Mouse (Mus musculus) intestine, embryonic 14.5 days (tissue): ENCODE results near the gene Unkl. TPM values are rescaled to one million over a fixed set of nuclear protein-coding genes. Genes with fewer than 3 reads are reported as not detected.
A peak's percentile ranks its signal among the peaks of the same experiment; 100 is the strongest.

Source experiments
- ATAC-seq: fragments of 200-750 bp; cut with Nextera tagmentation; replicated peaks from 2 replicates; pipeline ENCODE4 v1.8.0; 2017; ENCODE audit warnings: low read depth, moderate number of reproducible peaks, moderate TSS enrichment, moderate library complexity; ENCODE audit not compliant: low FRiP score, low TSS enrichment
- DNase-seq: peaks from one replicate; pipeline ENCODE4 v3.0.0-alpha.2; 2018; ENCODE audit warnings: low spot score
- H3K27ac ChIP-seq: fragments of 300-500 bp; sonication (generic); 2 replicates; pipeline ENCODE4 v1.5.1; 2014; ENCODE audit warnings: low read depth, mild to moderate bottlenecking, control low read depth
- H3K27me3 ChIP-seq: fragments of 300-500 bp; sonication (generic); replicated peaks from 2 replicates; pipeline ENCODE4 v1.6.1; 2014; ENCODE audit warnings: low read length, control low read depth; ENCODE audit not compliant: control insufficient read depth, insufficient read depth
- H3K36me3 ChIP-seq: fragments of 300-500 bp; sonication (generic); 2 replicates; pipeline ENCODE4 v1.6.1; 2014; ENCODE audit warnings: low read length, control low read depth; ENCODE audit not compliant: control insufficient read depth, insufficient read depth
- H3K4me1 ChIP-seq: fragments of 300-500 bp; sonication (generic); replicated peaks from 2 replicates; pipeline ENCODE4 v1.6.1; 2014; ENCODE audit warnings: low read length, control low read depth, mixed read lengths; ENCODE audit not compliant: control insufficient read depth, insufficient read depth
- H3K4me2 ChIP-seq: fragments of 300-500 bp; sonication (generic); 2 replicates; pipeline ENCODE4 v1.6.1; 2014; ENCODE audit warnings: low read length
- H3K4me3 ChIP-seq: fragments of 300-500 bp; sonication (generic); 2 replicates; pipeline ENCODE4 v1.5.1; 2014; ENCODE audit warnings: low read depth, low read length, control low read depth, mixed read lengths
- H3K9ac ChIP-seq: fragments of 300-500 bp; sonication (generic); 2 replicates; pipeline ENCODE4 v1.6.1; 2014; ENCODE audit warnings: mild to moderate bottlenecking, low read length
- H3K9me3 ChIP-seq: fragments of 300-500 bp; sonication (generic); 2 replicates; pipeline ENCODE4 v1.6.1; 2016; ENCODE audit warnings: low read length, control low read depth; ENCODE audit not compliant: control insufficient read depth
- WGBS: fragments of 180-500 bp; shearing (Covaris S2); extraction: QIAGEN DNeasy Blood & Tissue Kit; methylation state at CpG from one replicate; pipeline ENCODE4 v1.1.7; 2014; 5-methylcytosine and 5-hydroxymethylcytosine counted together
- polyA plus RNA-seq: library from polyadenylated mRNA; unstranded; fragments of >200 nt; fragmentation: Nextera tagmentation; extraction: Ambion mirVana; gene quantifications from 2 replicates; pipeline ENCODE4 v1.2.1, GENCODE M21; 2014

The Unkl gene
- polyA plus RNA-seq, 1 experiment from 2014 or later: 4.8 TPM

DNA sequence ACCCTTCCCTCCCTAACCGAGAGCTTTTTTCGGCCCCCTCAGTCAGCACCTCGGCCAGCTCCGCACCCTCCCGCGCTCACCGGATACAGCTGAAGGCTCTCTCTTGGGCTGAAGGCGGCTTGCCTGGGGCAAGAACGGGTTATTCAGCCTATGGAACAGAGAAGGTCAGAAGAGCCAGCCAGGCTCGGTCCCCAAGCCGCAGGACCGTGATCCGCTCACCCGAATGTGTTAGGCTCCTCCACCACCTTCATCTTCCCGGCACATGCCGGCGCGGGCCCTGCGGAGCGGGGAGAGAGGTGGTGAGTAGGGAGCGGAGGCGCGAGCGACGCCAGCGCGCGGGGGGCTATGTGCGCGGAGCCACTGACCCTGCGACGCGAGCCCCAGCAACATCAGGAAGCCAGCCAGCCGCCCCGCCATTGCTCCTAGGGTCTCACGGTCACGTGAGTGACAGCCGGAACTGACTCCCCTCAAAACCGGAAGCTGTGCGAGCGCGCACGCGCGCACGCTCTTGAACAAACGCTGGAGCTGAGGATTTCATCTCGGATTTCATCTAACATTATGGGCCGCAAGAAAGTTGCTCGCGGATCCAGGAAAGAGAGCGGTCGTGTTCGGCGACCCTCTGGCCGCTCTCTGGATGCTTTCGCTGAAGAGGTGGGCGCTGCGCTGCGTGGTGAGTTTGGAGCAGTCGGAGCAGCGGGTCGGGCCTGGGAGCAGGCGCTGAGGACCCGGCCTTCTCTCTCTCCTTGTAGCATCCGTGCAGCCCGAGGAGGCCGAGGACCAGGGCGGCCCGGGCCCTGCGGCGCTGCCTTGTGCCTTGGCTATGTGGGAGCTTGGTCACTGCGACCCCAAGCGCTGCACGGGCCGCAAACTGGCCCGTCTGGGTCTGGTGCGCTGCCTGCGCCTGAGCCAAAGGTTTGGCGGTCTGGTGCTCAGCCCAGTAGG lies 51.8 kb downstream of the Unkl start, which contains the start of the genes Gnptg and Tsr3:
Gene Gnptg, minus strand, starts transcription at position 430 of the 942 bp plus-strand sequence.
Gene Tsr3, plus strand, starts transcription at position 476 of the 942 bp plus-strand sequence.
- peak within 1 kb of the TSS; percentile 88 for H3K9ac ChIP-seq
- peaks cover 15% of the 10 kb centered on the region for H3K4me1 ChIP-seq
- peaks cover 37% of the 10 kb centered on the region for H3K36me3 ChIP-seq
- under 1% methylated on average over 80 of the region's 80 CpGs for WGBS
- peak; percentile 91 for DNase-seq
- H3K27me3 ChIP-seq: no peaks in the 10 kb centered on the region
- ATAC-seq: peak; percentile 87
- no peaks in the 10 kb centered on the region for H3K9me3 ChIP-seq
- peak within 1 kb of the TSS; percentile 77 for H3K27ac ChIP-seq
- peak within 1 kb of the TSS; percentile 78 for H3K4me2 ChIP-seq
- peak within 1 kb of the TSS; percentile 90 for H3K4me3 ChIP-seq

DNA sequence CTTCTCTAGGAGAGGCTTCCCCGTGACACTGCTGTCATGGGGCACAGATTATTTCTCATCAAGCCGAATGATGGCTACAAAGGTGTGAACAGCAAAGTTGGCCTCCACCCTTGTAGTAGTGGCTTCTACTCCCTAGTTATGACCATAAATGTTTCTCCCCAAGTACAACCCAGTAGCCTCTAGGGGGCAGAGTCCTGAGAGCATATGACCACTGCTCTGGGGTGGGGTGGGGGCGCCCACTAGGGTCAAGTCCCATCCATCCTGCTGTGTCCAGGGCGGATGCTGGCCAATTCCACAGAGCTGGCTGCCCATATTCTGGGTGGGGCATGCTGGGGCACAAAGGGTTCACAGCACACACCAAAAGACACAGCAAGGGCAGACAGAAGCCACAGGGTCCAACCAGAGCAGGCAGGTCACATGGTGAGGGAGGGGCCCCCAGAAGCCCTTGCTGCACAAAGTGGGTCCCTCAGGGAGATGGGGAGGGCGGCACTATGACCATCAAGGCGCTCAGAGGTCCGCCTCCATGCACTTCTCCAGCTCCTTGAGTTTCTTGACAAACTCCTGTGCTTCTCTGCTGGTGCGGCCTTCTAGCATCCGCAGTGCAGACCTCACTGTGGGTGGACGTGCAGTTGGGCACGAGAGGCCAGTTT lies 55.1 kb downstream of the Unkl start:
- H3K9me3 ChIP-seq: no peaks in the 10 kb centered on the region
- no peak overlapping the region for H3K9ac ChIP-seq
- H3K4me2 ChIP-seq: no peak overlapping the region
- no peak overlapping the region for H3K27ac ChIP-seq
- no peaks in the 10 kb centered on the region for H3K27me3 ChIP-seq
- H3K4me3 ChIP-seq: no peak overlapping the region
- ATAC-seq (no peak), DNase-seq (no peak)
- peaks cover 15% of the 10 kb centered on the region for H3K4me1 ChIP-seq
- 87% methylated on average over 11 of the region's 11 CpGs for WGBS
- H3K36me3 ChIP-seq: peaks cover 28% of the 10 kb centered on the region

DNA sequence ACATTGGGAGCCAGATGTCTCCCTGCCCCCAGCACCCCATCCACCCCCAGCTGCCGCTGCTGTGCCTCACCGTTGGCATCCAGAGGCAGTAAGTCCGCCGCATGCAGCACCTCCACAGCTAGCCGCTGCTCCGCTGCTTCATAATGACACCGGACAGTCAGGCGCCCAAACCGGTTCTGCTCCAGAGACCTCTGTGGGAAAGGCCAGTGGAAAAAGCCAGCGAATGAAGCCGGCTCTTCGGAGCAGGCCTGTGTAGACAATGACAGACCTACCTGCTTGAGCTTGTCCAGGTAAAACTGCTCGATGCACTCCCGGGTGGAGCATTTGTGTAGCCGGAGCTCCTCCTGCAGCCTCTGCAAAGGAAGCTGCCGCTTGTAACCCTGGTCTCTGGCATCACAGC lies 56.0 kb downstream of the Unkl start:
- Histone ChIP-seq H3K4me1 (peaks cover 12% of the 10 kb centered on the region), H3K4me3 (no peak overlapping the region), H3K36me3 (peaks cover 28% of the 10 kb centered on the region), H3K27me3 (no peaks in the 10 kb centered on the region), H3K9ac (no peak overlapping the region), H3K9me3 (no peaks in the 10 kb centered on the region), H3K27ac (no peak overlapping the region), H3K4me2 (no peak overlapping the region)
- ATAC-seq: no peak
- no peak for DNase-seq
- WGBS: 79% methylated on average over 16 of the region's 16 CpGs

DNA sequence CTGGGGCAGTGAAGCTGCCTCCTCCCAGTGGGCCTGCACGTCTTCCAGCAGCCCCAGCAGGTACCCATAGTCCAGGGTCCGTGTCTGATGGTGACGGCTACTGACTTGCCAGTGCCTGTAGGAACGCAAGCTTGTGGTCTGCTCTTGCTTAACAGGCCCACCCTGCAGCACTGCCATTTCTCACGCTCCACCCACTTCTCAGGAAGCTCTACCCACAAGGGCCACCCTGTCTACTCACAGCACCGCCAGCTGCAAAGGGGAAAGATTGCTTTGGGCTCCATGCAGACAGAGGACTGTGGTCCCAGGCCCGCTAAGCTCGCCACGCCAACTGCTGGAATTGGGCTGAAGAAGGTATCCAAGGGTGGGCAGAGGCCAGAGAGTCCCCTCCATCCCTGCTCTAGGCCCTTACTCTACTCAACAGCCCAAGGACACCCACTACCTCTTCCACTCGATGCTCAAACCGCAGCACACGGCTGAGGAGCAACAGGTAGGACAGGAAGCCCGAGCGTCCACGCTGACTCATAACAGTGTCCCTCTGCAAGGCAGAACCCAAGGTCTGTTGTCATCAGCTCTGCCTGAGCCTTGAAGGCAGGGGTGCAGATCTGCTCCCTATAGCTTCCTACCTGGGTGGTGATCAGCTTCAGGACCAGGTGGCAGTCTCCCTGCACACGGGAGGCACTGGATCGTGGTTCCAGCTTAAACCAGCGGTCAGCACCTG lies 60.0 kb downstream of the Unkl start:
- ATAC-seq: no peak
- H3K4me1 ChIP-seq: no peaks in the 10 kb centered on the region
- no peaks in the 10 kb centered on the region for H3K9me3 ChIP-seq
- H3K27me3 ChIP-seq: no peaks in the 10 kb centered on the region
- DNase-seq: no peak
- peaks cover 15% of the 10 kb centered on the region for H3K36me3 ChIP-seq
- H3K4me3 ChIP-seq: no peak overlapping the region
- no peak overlapping the region for H3K9ac ChIP-seq
- WGBS: 80% methylated on average over 18 of the region's 18 CpGs
- no peak overlapping the region for H3K4me2 ChIP-seq
- H3K27ac ChIP-seq: no peak overlapping the region

DNA sequence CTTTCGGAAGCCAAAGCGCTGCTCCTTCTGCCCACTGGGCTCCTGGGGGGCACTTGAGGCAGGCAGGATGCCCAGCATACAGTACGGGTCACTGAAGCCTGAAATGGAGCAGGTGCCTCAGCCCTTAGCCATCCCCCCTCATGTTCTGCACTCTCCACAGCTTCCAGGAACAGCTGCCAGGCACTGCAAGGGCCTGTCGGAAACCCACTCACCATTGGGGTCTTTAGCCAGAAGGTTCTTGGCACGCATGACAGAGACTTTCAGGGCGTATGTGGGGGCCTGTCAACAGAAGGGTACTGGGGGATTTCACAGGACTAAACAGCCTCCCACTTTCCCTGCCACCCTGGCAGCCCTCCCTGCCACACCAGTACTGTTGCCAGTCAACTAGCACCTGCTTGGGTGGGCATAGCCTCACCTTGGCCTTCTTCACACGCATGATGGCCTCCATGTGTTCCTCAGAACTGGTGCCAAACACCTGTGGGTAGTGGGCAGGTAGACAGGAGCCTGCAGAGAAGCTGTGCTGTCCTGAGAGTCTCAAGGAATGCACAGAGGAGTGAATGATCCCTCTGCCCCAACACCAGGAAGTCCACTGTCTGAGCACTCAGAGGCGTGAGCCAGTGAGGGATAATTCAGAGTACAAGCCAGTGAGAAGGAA lies 62.1 kb downstream of the Unkl start:
- H3K27ac ChIP-seq: no peak overlapping the region
- H3K9ac ChIP-seq: no peak overlapping the region
- DNase-seq (no peak), ATAC-seq (no peak)
- WGBS: 82% methylated on average over 8 of the region's 8 CpGs
- H3K36me3 ChIP-seq: no peaks in the 10 kb centered on the region
- H3K27me3 ChIP-seq: peaks cover 17% of the 10 kb centered on the region
- no peak overlapping the region for H3K4me3 ChIP-seq
- no peak overlapping the region for H3K4me2 ChIP-seq
- H3K4me1 ChIP-seq: no peaks in the 10 kb centered on the region
- H3K9me3 ChIP-seq: no peaks in the 10 kb centered on the region

DNA sequence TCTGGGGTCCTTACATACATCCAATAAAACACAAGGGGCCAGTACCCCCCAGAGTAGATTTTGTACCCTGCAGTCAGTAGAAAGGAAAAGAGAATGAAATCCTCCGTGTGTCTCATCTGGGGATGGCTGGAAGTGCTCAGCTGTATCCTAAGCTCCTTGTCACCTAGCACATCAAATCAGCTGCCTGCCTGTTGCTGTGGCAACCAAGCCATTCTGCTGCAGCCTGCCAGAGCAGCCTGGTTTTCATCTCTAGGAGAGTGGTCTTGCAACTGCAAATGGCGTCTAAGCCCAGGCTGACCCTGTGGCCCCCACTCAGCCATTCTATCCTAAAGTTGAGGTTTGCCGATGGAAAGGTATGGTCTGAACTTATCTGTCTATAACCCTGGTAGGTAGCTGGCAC lies 64.4 kb downstream of the Unkl start:
- no peak overlapping the region for H3K9ac ChIP-seq
- peaks cover 11% of the 10 kb centered on the region for H3K4me1 ChIP-seq
- H3K9me3 ChIP-seq: no peaks in the 10 kb centered on the region
- ATAC-seq (no peak), DNase-seq (no peak)
- no peak overlapping the region for H3K4me2 ChIP-seq
- 32% methylated on average over 3 of the region's 3 CpGs for WGBS
- H3K36me3 ChIP-seq: no peaks in the 10 kb centered on the region
- H3K27ac ChIP-seq: no peak overlapping the region
- H3K4me3 ChIP-seq: no peak overlapping the region
- peaks cover 27% of the 10 kb centered on the region for H3K27me3 ChIP-seq

DNA sequence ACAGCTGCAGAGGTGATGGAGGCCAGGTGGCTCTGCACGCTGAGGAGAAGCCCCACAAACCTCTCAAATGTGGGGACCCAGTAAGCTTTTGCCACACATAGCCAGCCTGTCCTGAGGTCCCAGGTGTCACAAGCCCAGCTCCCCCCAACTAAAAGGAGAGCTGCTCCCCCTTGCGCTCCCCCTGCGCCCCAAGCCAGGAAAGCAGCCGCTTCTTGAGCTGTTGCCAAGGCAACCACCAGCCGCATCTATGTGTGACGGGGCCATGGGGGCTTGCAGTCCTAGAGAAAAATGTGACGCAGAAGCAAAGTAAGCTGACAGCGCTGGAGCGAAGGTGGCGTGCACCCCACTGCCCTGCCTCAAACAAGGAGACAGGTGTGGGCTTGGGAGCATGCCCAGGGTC lies 65.6 kb downstream of the Unkl start:
- no peaks in the 10 kb centered on the region for H3K9me3 ChIP-seq
- H3K9ac ChIP-seq: no peak overlapping the region
- WGBS: 28% methylated on average over 10 of the region's 10 CpGs
- no peak overlapping the region for H3K4me3 ChIP-seq
- peaks cover 17% of the 10 kb centered on the region for H3K4me1 ChIP-seq
- no peaks in the 10 kb centered on the region for H3K36me3 ChIP-seq
- ATAC-seq (no peak), DNase-seq (no peak)
- H3K27me3 ChIP-seq: peaks cover 27% of the 10 kb centered on the region
- H3K27ac ChIP-seq: no peak overlapping the region
- no peak overlapping the region for H3K4me2 ChIP-seq

DNA sequence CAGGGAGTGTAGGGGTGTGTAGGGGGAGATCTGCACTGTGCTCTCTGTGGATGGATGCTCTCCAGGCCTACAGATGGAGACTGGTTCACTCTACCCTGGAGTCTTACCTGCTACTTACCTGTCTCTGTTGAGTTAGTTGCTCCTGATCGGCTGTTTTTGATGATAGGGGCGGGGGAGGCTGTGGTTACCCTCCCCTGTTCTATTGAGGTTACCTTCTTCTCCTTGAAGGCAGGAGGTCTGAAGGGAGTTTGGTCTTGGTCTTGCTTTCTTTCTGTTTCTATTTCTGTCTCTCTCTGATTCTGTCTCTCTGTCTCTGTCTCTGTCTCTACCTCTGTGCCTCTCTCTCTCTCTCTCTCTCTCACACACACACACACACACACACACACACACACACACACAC lies 66.9 kb downstream of the Unkl start:
- Histone ChIP-seq H3K4me3 (no peak overlapping the region), H3K9me3 (no peaks in the 10 kb centered on the region), H3K4me2 (no peak overlapping the region), H3K9ac (no peak overlapping the region), H3K4me1 (peaks cover 17% of the 10 kb centered on the region), H3K27me3 (peaks cover 27% of the 10 kb centered on the region), H3K36me3 (peaks cover 10% of the 10 kb centered on the region), H3K27ac (no peak overlapping the region)
- ATAC-seq: no peak
- WGBS: 68% methylated on average over 2 of the region's 2 CpGs
- DNase-seq: no peak
